In the genomic region with DNA sequence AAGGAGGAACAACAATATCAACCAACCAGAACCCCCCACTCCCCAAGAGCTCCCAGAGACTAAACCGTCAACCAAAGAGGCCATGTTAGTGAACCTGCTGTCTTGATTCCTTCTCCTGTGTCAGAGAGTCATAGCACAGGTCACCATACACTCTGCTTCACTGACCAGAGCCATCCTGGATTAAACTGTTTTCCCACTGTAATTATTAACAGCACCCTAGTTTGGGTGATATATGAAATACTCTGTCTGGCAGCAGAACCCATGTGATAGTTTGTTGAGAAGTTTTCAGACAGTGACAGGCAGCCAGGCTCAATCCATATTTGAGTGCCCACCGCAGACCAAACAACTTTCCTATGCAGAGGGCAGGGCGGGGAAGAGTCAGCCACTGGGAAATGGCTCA, we compare ENCODE assay signal across 18 mouse cellular contexts.
"Had no signal": no experiment of that assay in that cellular context is flagged by ENCODE, and none has a peak within 500 bp of the region (broad histone marks: within the 10 kb centered on the region; RNA-seq: fewer than 3 reads in every experiment).

No protein-coding gene starts in this region.

- H3K4me1 ChIP-seq: midbrain, embryonic 10.5 days; midbrain, embryonic 12.5 days had no signal

- H3K9ac ChIP-seq: lung, embryonic 14.5 days; midbrain, embryonic 12.5 days; neural tube, embryonic 13.5 days; neural tube, embryonic 15.5 days had no signal

- H3K4me2 ChIP-seq: lung, embryonic 14.5 days; midbrain, embryonic 12.5 days; neural tube, embryonic 13.5 days; neural tube, embryonic 15.5 days had no signal

- H3K9me3 ChIP-seq: midbrain, embryonic 10.5 days; midbrain, embryonic 12.5 days; neural tube, embryonic 13.5 days; neural tube, embryonic 15.5 days had no signal

- DNase-seq: lung, embryonic 14.5 days; lung, postnatal 10 days; lung, postnatal 4 days; midbrain, embryonic 14.5 days; retina, postnatal 1 day; right cerebral cortex, adult 18-20 months; right cerebral cortex, postnatal 25 days; right cerebral cortex, postnatal 4 days; spleen, adult 18-20 months; thymus, adult 18-20 months; thymus, postnatal 14 days; thymus, postnatal 36 days had no signal

- H3K4me3 ChIP-seq: midbrain, embryonic 10.5 days; midbrain, embryonic 12.5 days; myocyte; neural tube, embryonic 13.5 days; neural tube, embryonic 15.5 days had no signal

- H3K27me3 ChIP-seq: midbrain, embryonic 12.5 days; neural tube, embryonic 13.5 days; neural tube, embryonic 15.5 days had no signal

- H3K27ac ChIP-seq: midbrain, embryonic 10.5 days; midbrain, embryonic 12.5 days; neural tube, embryonic 13.5 days; neural tube, embryonic 15.5 days had no signal

- ATAC-seq: midbrain, embryonic 16.5 days had no signal

- H3K36me3 ChIP-seq: midbrain, embryonic 10.5 days; midbrain, embryonic 12.5 days; neural tube, embryonic 13.5 days; neural tube, embryonic 15.5 days had no signal
